Mouse (Mus musculus) bone marrow, adult 2 months (tissue): ENCODE measurements around the gene Ddah2.

ENCODE experiments used
- CTCF ChIP-seq: fragments of 200-500 bp; IDR thresholded peaks from 2 replicates; pipeline ENCODE4 v1.5.1; 2011; ENCODE audit warnings: low read length, control low read depth; ENCODE audit not compliant: control insufficient read depth, insufficient read depth
- POLR2A ChIP-seq: fragments of 200-500 bp; IDR thresholded peaks from 2 replicates; pipeline ENCODE4 v1.6.1; 2011; ENCODE audit warnings: low read depth, mild to moderate bottlenecking, control low read depth, low read length, borderline replicate concordance; ENCODE audit not compliant: control insufficient read depth

DNA sequence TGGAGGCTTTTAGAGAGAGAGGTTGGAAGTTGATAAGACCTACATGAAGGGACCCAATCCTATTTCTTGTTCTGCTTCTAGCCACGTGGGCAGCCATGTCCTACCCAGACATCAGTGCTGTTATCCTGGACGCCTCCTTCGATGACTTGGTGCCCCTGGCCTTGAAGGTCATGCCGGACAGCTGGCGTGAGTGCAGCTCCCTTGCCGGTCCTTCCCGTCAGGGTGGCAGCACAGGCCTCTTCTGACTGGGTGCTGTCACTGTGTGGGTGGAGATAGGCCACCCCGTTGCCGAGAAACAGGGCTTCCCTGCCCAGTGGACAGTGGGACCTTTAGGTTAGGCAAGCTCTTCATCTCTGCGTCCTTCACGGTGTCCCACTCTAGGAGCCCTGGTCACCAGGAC is 42.3 kb downstream of the Ddah2 start:
- TF ChIP-seq CTCF (no peak), POLR2A (no peak)
